Mouse (Mus musculus): Measurements from ENCODE around the gene Smcp.

DNA sequence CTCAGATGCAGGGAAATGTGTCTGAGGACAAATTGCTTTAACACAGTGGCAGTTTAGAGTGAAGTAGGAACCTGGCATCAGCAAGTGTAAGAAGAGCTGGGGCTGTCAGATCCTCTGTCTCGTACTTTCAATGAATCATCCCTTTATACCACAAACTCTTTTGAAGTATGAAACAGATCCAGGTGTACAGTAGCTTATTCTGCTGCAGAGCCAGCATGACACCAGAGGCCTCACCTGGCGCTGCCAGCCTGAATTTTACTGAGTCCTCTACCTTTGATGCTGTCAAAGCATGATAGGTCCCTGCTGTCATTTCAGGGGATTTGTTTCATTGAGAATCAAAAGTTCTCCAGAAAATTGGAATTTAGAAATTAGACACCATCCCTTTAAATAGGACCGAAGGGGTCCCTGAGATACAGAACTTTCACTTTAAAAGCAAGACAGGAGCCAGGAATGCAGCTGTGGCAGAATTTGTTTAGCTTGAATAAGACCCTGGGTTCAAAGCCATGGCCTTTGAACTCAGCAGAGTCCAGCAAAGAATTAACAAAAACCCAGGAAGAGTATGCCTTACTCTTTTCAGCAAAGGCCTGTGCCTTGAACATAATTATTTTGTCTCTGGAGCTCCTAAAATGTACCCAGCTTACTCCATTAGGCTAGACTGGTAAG is 5.5 kb downstream of the Smcp start:
- no peak for TF ChIP-seq CTCF (conservative IDR thresholded peaks at IDR 0.05; ENCODE audit: low read length)
- no peak for TF ChIP-seq NANOG (IDR thresholded peaks at IDR 0.05; ENCODE audit: borderline replicate concordance, low read length)
